Mouse (Mus musculus): Measurements from ENCODE around the gene Atp5g3. TPM values are rescaled to one million over a fixed set of nuclear protein-coding genes. Genes with fewer than 3 reads are reported as not detected.
"Not testable (repeated sequence)": the region's sequence is repeated elsewhere in the genome, so short reads cannot be mapped to it uniquely, and the experiment has no call there.

Atp5g3 gene
- total RNA-seq, 2 experiments from 2014 or later, result 540 to 822 TPM

- DNase-seq (ENCODE audit: low spot score in 2 of 2), result no peak
Observed at GRCm38 (mm10) chr2:73900364-73900763, 10.8 kb downstream of the Atp5g3 start.

- not testable (repeated sequence) for DNase-seq (ENCODE audit: low spot score in 2 of 2)
Observed at GRCm38 (mm10) chr2:73896919-73897318, 14.2 kb downstream of the Atp5g3 start.

GRCm38 (mm10) chr2:73893473-73894270 lies 17.5 kb downstream of the Atp5g3 start:
- DNase-seq (ENCODE audit: low spot score in 2 of 2), result no peak

GRCm38 (mm10) chr2:73892464-73893296 lies 18.4 kb downstream of the Atp5g3 start, which contains the start of gene Atf2:
Atf2 (minus strand) TSS chr2:73892639.
- peak; percentile 93 to 94 for DNase-seq (ENCODE audit: low spot score in 2 of 2)

GRCm38 (mm10) chr2:73891701-73892463 lies 19.2 kb downstream of the Atp5g3 start:
- no peak for DNase-seq (ENCODE audit: low spot score in 2 of 2)

GRCm38 (mm10) chr2:73885997-73886396 lies 25.1 kb downstream of the Atp5g3 start:
- no peak for DNase-seq (ENCODE audit: low spot score in 2 of 2)

GRCm38 (mm10) chr2:73877891-73878290 lies 33.2 kb downstream of the Atp5g3 start:
- DNase-seq (ENCODE audit: low spot score in 2 of 2), result no peak

GRCm38 (mm10) chr2:73867764-73868487 lies 43.2 kb downstream of the Atp5g3 start:
- peak; percentile 64 to 73 for DNase-seq (ENCODE audit: low spot score in 2 of 2)

GRCm38 (mm10) chr2:73860046-73860624 lies 51.0 kb downstream of the Atp5g3 start:
- no peak for DNase-seq (ENCODE audit: low spot score in 2 of 2)

Other genes with a start within 250 kb of the Atp5g3 start
- gene Chn1, start 136.0 kb downstream of the Atp5g3 start, total RNA-seq (2021), result 10 to 100 TPM; 11.1 to 20.5 TPM
- gene Atf2, start 18.7 kb downstream of the Atp5g3 start, total RNA-seq (2021), result 10 to 100 TPM; 73.4 to 74.3 TPM

Data from adrenal gland, adult 18-20 months (tissue).